Mouse (Mus musculus) frontal cortex, adult 2 months (tissue): ENCODE results near the gene C2cd3. TPM values are rescaled to one million over a fixed set of nuclear protein-coding genes. Genes with fewer than 3 reads are reported as not detected.
A peak's percentile ranks its signal among the peaks of the same experiment; 100 is the strongest.

ENCODE experiments used
- DNase-seq, 2 experiments: peaks; one replicate each; pipeline ENCODE4 v3.0.0; 2022; ENCODE audit warnings: low spot score in 1 of 2; ENCODE audit errors: extremely low spot score in 1 of 2
- polyA plus RNA-seq: library from polyadenylated mRNA; depleted of rRNA; stranded (reverse); fragments of >200 nt; gene quantifications from 2 replicates; pipeline ENCODE4 v1.2.3, GENCODE M21; 2012

The C2cd3 gene
- polyA plus RNA-seq, 1 experiment = 18.0 TPM

DNA sequence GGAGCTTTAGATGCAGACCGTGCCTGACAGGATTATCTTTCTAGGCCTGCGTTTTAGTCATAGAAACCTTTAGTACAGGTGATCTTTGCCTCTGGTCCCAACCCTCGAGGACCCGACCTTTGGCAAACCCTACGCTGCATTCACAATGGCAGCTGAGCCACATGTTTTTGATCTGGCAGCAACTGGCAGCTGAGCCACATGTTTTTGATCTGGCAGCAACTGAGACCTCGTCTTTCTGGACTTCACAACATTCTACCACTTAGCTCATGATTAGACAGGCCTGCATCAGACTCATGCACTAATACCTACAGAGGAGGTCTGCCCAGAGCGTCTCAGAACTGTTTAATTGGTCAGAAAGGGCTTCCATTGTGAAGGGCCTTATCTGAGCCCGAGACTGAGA lies 123.0 kb downstream of the C2cd3 start:
- DNase-seq = no peak

- peak; percentile 46 to 70 for DNase-seq
Measured at GRCm38 (mm10) chr7:100495581-100496251, 123.7 kb downstream of the C2cd3 start.

DNA sequence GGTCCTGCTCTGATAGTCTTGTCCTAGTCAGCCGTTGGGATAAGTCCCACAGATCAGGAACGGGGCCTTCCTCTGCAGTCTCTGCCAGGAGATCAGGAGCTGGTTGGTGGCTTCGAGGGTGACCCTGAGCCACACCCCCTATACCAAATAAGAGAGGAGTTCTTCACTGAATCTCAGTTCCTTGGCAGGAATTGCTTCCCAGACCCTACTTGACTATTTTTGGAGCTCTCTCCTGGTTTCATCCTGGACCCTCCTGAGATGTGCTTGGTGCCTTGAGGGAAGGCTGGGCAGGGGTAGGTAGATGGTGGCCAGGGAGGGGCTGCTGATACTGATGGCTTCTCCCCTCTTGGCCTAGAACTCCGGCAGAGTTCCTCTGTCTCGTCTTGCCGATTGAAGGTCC lies 124.3 kb downstream of the C2cd3 start:
- no peak for DNase-seq

DNA sequence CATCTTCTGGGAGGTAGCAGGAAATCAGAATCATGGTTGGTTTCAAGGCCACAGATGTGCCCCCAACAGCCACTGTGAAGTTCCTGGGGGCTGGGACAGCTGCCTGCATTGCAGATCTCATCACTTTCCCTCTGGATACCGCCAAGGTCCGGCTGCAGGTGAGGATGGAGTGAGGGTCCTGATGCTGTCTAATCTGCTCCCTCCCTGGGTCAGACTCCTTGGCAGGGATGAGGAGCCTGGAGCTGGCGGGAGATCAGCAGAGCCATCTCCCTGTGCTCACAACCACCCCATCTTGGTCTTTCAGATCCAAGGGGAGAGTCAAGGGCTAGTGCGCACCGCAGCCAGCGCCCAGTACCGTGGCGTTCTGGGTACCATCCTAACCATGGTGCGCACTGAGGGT lies 124.8 kb downstream of the C2cd3 start:
- no peak for DNase-seq

- no peak for DNase-seq
Measured at GRCm38 (mm10) chr7:100497402-100497801, 125.4 kb downstream of the C2cd3 start.

DNA sequence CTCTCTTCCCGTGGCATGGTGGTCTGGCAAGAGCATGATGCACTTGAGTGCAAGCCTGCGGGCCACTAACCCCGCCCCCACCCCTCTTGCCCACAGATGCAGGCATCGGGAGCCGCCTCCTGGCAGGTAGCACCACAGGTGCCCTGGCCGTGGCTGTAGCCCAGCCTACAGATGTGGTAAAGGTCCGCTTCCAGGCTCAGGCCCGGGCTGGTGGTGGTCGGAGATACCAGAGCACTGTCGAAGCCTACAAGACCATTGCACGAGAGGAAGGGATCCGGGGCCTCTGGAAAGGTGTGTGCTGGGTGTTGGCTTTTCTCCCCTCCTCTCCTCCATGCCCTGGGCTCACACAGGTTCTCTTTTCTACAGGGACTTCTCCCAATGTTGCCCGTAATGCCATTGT lies 125.9 kb downstream of the C2cd3 start:
- no peak for DNase-seq

GRCm38 (mm10) chr7:100499465-100499864 lies 127.4 kb downstream of the C2cd3 start:
- no peak for DNase-seq

DNA sequence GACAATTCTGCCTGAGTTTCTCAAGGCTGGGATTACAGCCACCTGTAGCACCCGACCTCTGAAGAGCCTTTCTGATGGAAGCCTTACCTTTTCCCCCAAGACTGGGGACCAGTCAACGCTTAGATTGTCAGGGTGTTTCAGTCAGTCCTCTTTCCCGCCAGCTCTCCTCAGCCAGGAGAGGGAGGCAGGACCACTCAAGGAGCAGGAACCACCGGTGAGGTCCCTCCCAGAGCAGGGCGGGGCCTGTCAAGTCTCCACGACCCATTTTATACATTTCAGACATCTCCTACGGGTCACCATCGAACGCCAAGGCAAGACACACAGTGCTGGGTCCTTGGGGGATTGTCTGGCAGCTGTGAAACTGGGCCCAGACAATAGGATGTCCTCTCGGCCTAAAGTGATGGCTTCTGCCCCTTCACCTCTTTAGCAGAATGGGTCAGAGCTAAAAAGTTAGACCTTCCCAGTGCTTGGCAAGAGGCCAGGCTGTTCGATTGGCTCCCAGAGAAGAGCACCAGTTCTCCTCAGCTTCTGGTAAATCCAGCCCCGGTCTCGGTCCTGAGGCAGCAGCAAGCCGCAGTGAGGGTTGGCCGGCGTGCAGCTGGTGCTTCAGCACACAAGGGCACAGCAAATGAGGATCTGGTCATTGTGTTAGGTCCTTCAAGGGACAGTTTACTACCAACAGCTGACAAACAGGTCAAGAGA lies 128.4 kb downstream of the C2cd3 start:
- no peak for DNase-seq

DNA sequence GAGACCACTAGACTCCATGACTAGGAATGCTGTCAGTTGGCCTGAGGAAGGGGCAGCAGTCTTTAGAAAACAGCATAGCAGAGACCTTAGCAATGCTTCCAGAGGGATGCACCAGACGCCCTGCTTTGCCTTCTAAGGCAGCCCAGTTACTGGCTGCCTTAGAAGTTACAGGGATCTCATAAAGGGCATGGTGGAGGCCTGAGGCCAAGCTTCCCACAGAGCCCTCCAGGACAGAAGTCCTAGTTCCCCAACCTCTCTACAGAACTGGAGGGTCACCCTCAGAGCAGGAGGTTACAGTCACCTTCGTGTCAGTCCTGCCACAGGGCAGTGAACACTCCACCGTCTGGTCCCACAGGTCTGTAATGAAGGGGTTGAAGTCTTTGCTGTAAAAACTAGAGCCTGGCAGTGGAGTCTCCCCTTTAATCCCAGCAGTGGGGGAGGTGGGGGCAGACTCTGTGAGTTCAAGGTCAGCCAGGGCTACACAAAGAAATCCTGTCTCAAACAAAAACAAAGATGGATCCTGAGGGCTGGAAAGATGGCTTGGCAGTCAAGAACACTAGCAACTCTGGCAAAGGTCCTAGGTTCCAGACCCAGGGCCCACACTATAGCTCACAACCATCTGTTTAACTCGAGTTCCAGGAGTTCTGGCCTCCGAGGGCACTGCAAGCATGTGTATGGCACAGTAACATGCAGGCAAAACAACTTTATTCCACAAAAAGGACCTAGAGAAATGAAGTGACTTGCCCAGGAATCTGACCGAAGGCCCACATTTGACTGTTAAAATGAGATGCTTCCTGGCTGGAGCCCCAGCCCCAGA lies 129.2 kb downstream of the C2cd3 start:
- DNase-seq = no peak

DNA sequence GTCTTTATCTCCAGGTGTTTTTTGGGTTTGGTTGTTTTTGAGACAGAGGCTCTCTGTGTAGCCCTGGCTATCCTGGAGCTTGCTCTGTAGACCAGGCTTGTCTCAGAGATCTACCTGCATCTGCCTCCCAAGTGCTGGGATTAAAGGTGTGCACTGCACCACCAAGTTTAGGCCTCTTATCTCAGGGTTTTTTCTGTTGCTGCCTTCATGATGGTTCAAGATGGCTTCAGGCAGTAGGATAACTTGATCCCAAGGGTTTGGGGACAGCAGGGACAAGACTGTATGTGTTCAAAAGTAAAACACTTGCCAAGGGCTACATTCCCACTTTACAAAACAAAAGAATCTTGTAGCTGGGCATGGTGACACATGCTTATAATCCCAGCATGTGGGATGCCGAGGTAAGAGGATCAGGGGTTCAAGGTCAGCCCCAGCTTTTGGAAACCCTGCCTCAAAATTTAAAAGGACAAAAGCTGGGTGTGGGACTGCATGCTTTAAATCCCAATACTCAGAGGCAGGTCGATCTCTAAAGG lies 129.9 kb downstream of the C2cd3 start:
- no peak for DNase-seq

GRCm38 (mm10) chr7:100502374-100502922 lies 130.4 kb downstream of the C2cd3 start:
- no peak for DNase-seq

DNA sequence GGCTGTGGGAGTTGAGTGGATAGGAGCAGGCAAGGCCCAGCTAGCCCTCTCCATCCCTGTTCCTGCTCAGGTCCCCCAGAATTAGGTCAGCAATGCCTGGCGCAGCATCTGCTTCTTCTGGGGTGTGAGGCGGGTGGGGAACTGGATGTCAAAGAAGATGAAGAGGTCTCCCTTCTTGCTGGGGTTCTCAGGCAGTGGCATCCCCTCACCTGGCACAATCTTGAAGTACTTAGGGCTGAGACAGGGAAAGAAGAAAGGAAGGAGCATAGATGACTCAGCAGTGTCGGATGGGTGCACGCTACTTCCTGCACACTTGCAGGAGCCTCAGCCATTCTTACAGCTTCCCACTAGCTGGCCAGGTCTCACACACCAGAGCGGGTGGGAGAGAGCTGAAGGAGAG lies 131.0 kb downstream of the C2cd3 start:
- no peak for DNase-seq

DNA sequence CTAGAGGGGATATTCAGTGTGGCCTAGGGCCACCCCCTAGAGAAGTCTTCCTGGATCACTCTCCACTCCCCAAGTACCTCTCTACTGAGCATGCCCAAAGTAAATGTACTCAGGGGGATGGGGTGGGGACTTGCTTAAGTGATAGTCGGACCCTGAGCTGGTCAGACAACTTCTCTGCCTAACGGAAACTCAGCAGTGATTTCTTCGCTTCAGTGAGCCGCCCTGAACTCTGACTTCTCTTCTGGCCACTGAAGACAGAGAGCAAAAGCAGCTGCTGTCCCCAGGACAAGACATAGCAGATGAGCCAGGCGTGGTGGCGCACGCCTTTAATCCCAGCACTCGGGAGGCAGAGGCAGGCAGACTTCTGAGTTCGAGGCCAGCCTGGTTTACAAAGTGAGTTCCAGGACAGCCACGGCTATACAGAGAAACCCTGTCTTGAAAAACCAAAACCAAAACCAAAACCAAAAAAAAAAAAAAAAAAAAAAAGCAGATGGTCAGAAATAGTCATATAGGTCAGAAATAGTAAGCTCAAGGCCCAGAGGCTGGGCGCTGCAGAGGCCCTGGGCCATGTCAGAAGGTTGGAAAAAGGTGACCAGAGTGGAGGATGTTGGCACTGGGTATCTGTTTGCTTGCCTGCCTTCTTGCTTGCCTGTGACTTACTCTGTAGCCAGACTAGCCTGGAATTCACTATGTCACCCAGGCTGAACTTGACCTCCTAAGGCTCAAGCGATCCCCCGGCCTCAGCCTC lies 132.9 kb downstream of the C2cd3 start:
- DNase-seq = no peak

DNA sequence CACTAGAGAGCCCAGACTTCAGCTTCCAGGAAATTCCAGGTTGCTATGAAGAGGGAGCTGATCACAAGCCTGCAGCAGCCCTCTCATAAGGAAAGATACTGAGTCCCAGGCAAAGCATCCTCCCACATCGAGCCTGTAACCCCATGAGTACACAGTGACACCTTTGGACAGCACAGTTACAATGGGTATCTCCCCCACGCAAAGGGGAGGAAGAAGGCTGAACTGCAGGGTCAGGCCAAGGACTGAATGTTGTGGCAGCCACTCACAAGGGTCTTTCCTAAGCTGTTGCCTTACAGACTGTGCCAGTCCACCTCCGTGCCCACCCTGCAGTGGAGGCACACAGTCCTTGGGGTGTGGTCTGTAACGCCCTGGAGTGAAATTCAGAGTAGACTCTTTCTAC lies 134.5 kb downstream of the C2cd3 start:
- DNase-seq = no peak

GRCm38 (mm10) chr7:100508670-100509069 lies 136.6 kb downstream of the C2cd3 start:
- DNase-seq = no peak

DNA sequence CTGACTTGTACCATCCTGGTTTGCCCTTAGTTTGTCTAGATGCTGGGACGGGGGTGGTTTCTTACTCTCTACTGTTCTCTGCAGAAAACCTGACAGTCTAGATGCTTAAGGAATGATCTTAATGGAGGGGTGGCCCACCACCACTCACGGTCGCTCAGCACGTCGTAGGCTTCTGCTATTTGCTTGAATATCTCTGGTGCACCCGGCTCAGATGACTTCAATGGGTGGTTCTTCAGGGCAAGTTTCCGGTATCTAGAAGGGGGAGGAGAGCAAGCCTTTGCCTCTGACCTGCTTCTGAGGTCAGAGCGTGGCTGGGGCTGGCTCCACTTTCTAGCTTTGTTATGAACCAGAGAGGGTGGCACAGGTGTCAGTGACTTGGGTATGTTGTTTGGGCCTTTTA lies 139.6 kb downstream of the C2cd3 start:
- no peak for DNase-seq

- DNase-seq = no peak
Measured at GRCm38 (mm10) chr7:100514573-100514972, 142.5 kb downstream of the C2cd3 start, which contains the start of gene Dnajb13. Dnajb13 (minus strand) TSS chr7:100514960.
